Mouse (Mus musculus): ENCODE data around the gene Slc5a5.

Gene Slc5a5

GRCm38 (mm10) chr8:70879500-70879899 is 13.1 kb downstream of the Slc5a5 start:
- no peak for DNase-seq (ENCODE audit: low spot score in 2 of 2)

- no peak for DNase-seq (ENCODE audit: low spot score in 2 of 2)
Measured at GRCm38 (mm10) chr8:70878178-70878577, 14.4 kb downstream of the Slc5a5 start.

- DNase-seq (ENCODE audit: low spot score in 2 of 2): no peak
Measured at GRCm38 (mm10) chr8:70876382-70876781, 16.2 kb downstream of the Slc5a5 start.

- DNase-seq (ENCODE audit: low spot score in 2 of 2): no peak
Measured at GRCm38 (mm10) chr8:70874441-70874840, 18.1 kb downstream of the Slc5a5 start.

- peak; percentile 92 to 95 for DNase-seq (ENCODE audit: low spot score in 2 of 2)
Measured at GRCm38 (mm10) chr8:70873364-70873985, 19.1 kb downstream of the Slc5a5 start, which contains the start of gene Ccdc124. Gene Ccdc124 (minus strand): TSS chr8:70873935.

GRCm38 (mm10) chr8:70872643-70873363 is 19.8 kb downstream of the Slc5a5 start:
- DNase-seq (ENCODE audit: low spot score in 2 of 2): no peak

- DNase-seq (ENCODE audit: low spot score in 2 of 2): no peak
Measured at GRCm38 (mm10) chr8:70871195-70871807, 21.3 kb downstream of the Slc5a5 start.

GRCm38 (mm10) chr8:70869601-70870041 is 22.9 kb downstream of the Slc5a5 start:
- DNase-seq (ENCODE audit: low spot score in 2 of 2): peak; percentile 70 to 74

- DNase-seq (ENCODE audit: low spot score in 2 of 2): no peak
Measured at GRCm38 (mm10) chr8:70869199-70869571, 23.4 kb downstream of the Slc5a5 start.

- peak; percentile 70 to 76 for DNase-seq (ENCODE audit: low spot score in 2 of 2)
Measured at GRCm38 (mm10) chr8:70868559-70869198, 23.9 kb downstream of the Slc5a5 start.

- no peak for DNase-seq (ENCODE audit: low spot score in 2 of 2)
Measured at GRCm38 (mm10) chr8:70866566-70866965, 26.0 kb downstream of the Slc5a5 start.

GRCm38 (mm10) chr8:70866001-70866520 is 26.5 kb downstream of the Slc5a5 start:
- no peak for DNase-seq (ENCODE audit: low spot score in 2 of 2)

- peak; percentile 100 for DNase-seq (ENCODE audit: low spot score in 2 of 2)
Measured at GRCm38 (mm10) chr8:70865350-70866000, 27.1 kb downstream of the Slc5a5 start.

GRCm38 (mm10) chr8:70864712-70865221 is 27.8 kb downstream of the Slc5a5 start:
- peak in 1 of 2 experiments; percentile 27 for DNase-seq (ENCODE audit: low spot score in 2 of 2)

- DNase-seq (ENCODE audit: low spot score in 2 of 2): no peak
Measured at GRCm38 (mm10) chr8:70863956-70864711, 28.4 kb downstream of the Slc5a5 start.

GRCm38 (mm10) chr8:70862824-70863641 is 29.5 kb downstream of the Slc5a5 start, which contains the start of gene Kcnn1:
Gene Kcnn1 (minus strand): TSS chr8:70863258.
- no peak for DNase-seq (ENCODE audit: low spot score in 2 of 2)

GRCm38 (mm10) chr8:70857516-70857915 is 35.0 kb downstream of the Slc5a5 start:
- DNase-seq (ENCODE audit: low spot score in 2 of 2): no peak

GRCm38 (mm10) chr8:70856541-70857197 is 35.9 kb downstream of the Slc5a5 start:
- peak in 1 of 2 experiments; percentile 47 for DNase-seq (ENCODE audit: low spot score in 2 of 2)

GRCm38 (mm10) chr8:70856028-70856427 is 36.5 kb downstream of the Slc5a5 start:
- DNase-seq (ENCODE audit: low spot score in 2 of 2): no peak

All from spleen, postnatal 36 days (tissue).